Mouse (Mus musculus) brain, embryonic 14.5 days (tissue): ENCODE results near the gene Fggy. TPM values are rescaled to one million over a fixed set of nuclear protein-coding genes. Genes with fewer than 3 reads are reported as not detected.

Experiments
- DNase-seq: peaks from one replicate; pipeline ENCODE4 v3.0.0-alpha.2; 2011; ENCODE audit warnings: low read depth
- CTCF ChIP-seq: fragments of 200-500 bp; IDR thresholded peaks from 2 replicates; pipeline ENCODE4 v1.5.1; 2012; ENCODE audit warnings: inconsistent platforms, mild to moderate bottlenecking, moderate library complexity, borderline replicate concordance; ENCODE audit not compliant: insufficient read depth, insufficient read length; ENCODE audit errors: extremely low read depth
- POLR2A ChIP-seq: fragments of 200-500 bp; IDR thresholded peaks from 2 replicates; pipeline ENCODE4 v1.6.1; 2012; ENCODE audit warnings: mild to moderate bottlenecking, inconsistent platforms, borderline replicate concordance; ENCODE audit not compliant: poor library complexity, insufficient read depth, insufficient read length, severe bottlenecking; ENCODE audit errors: extremely low read depth
- polyA plus RNA-seq: library from polyadenylated mRNA; depleted of rRNA; stranded (reverse); fragments of >200 nt; gene quantifications from 2 replicates; pipeline ENCODE4 v1.2.3, GENCODE M21; 2012

Gene Fggy
- polyA plus RNA-seq, 1 experiment = 5.0 TPM

- DNase-seq = no peak
- no peak for TF ChIP-seq CTCF
- TF ChIP-seq POLR2A = no peak
These were observed 352.7 kb downstream of the Fggy start for GRCm38 (mm10) chr4:95909689-95910654.

GRCm38 (mm10) chr4:95913026-95913425, 355.7 kb downstream of the Fggy start:
- no peak for DNase-seq
- no peak for TF ChIP-seq POLR2A

- peak; percentile 43 for DNase-seq
- TF ChIP-seq CTCF = no peak
- TF ChIP-seq POLR2A = no peak
These were observed 358.6 kb downstream of the Fggy start for GRCm38 (mm10) chr4:95915628-95916579.

DNA sequence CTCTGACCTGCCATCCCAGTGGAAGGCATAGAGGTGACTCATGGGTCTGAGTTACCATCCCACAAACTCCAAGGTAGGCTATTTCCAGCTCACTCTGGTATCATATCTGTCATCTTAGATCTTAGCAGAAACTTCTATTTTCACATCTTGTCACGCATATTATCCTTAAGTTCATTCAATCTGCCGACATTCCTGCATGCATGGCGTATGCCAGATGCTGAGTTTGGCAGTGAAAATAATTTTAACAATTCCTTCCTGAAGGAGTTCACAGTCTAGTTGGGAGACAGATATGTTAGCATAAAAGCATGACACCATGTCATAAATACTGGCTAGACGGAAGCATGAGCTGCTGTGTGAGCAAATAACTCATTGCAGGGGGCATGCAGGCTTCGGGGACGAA, 360.4 kb downstream of the Fggy start:
- DNase-seq = no peak
- TF ChIP-seq POLR2A (no peak), CTCF (no peak)

DNA sequence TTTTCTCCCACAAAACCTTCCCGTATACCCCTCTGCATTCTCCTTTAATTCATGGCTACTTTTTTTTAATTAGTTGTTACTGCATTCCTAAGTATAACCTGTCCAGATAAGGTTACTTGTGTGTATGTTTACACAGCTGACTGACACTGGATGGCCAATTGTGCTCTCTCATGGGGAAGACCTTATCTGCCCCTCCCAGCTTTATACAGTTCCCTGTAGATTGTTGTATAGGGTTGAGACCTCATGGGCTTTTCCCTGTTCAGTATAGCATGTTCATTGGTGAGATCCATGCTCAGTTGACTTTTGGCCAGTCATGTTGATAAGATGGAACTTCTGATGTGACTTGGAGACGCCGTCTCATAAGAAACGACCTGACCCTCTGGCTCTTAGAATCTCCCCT, 363.1 kb downstream of the Fggy start:
- DNase-seq = no peak
- no peak for TF ChIP-seq POLR2A
- no peak for TF ChIP-seq CTCF

- peak; percentile 89 for DNase-seq
- TF ChIP-seq POLR2A (no peak), CTCF (peak; percentile 94)
These were observed 367.2 kb downstream of the Fggy start for GRCm38 (mm10) chr4:95924210-95925184.

DNA sequence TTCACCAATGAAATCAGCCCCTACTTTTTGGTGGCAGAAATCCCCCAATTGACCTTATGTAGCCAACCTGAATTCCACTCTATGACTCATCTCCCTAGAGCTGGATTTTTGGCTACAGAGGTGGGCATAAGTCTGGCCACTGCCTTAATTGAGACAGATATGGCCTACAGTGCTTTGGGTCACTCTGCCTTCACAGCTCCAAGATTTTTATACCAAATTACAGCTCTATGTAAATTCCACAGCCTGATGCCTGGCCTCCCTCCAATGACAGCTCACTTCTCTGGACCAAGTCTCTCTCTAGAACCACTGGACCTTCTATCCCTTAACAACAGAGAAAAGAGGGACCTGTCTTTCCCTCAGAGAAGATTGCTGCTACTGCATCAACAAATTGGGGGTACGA, 371.5 kb downstream of the Fggy start:
- DNase-seq = no peak
- TF ChIP-seq CTCF = no peak
- TF ChIP-seq POLR2A = no peak

- DNase-seq = peak; percentile 60
- TF ChIP-seq POLR2A = no peak
- TF ChIP-seq CTCF = no peak
These were observed 372.6 kb downstream of the Fggy start for GRCm38 (mm10) chr4:95929936-95930335.

GRCm38 (mm10) chr4:95931331-95931730, 374.0 kb downstream of the Fggy start:
- no peak for DNase-seq
- TF ChIP-seq CTCF (no peak), POLR2A (no peak)

DNA sequence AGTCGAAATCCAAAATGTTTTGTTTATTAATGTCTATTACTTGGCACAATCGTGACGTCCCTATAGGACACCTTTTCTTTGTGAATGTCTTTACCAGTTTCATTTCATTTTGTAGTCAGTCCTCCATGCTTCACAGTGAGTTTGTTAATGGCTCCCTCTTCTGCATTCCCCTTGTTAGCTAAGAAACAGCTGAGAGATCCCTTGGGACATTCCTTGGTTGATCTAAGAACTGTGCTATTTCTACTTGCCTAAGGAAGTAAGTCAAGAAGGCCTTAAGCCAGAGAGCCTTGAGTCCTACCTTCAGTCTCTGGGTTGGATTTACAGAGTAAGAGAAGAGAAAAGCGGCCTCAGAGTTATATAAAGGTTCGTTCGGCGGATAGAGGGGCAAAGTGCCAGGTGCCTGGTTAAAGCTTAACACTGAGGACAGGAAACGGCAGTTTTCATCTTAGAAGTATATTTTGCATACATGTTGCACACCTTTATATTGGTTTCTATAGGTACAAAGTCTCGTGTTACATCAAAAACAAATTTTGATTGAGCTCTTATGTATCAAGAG, 376.6 kb downstream of the Fggy start:
- DNase-seq = no peak
- TF ChIP-seq CTCF = no peak
- TF ChIP-seq POLR2A = no peak
